Mouse (Mus musculus): ENCODE measurements around the gene Myo18a. TPM values are rescaled to one million over a fixed set of nuclear protein-coding genes. Genes with fewer than 3 reads are reported as not detected.

Myo18a gene
- polyA plus RNA-seq, 1 experiment from 2014 or later, result 32.4 TPM

DNA sequence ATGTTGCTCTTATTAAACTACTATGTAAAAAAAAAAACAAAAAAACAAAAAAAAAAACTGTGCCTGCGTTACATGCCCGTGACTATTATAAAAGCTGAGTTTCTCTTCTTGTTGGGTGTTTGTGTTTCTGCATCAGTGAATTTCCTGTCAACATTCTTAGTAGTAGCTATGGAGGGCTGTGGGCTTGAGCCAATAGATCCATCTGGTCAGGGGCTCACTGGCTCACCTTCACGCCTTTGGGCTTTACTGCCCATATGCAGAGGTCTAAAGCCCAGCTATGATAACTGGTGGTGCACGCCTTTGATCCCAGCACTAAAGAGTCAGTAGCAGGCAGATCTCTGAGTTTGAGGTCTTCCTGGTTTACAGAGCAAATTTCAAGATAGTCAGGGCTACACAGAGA lies 6.5 kb downstream of the Myo18a start:
- no peak for ATAC-seq (ENCODE audit: low FRiP score, low TSS enrichment)
- peaks cover 43% of the 10 kb centered on the region for H3K4me1 ChIP-seq (ENCODE audit: insufficient read depth, low read length)
- H3K9ac ChIP-seq (replicated peaks; ENCODE audit: low read length), result no peak overlapping the region
- H3K9me3 ChIP-seq (ENCODE audit: low read length), result no peaks in the 10 kb centered on the region
- no peak overlapping the region for H3K27ac ChIP-seq (ENCODE audit: low read length)
- H3K4me2 ChIP-seq (replicated peaks; ENCODE audit: low read depth, low read length), result no peak overlapping the region
- H3K27me3 ChIP-seq (ENCODE audit: insufficient read depth, low read length), result no peaks in the 10 kb centered on the region
- 70% methylated on average over 4 of the region's 4 CpGs for WGBS
- H3K4me3 ChIP-seq (ENCODE audit: low read length), result no peak overlapping the region
- no peaks in the 10 kb centered on the region for H3K36me3 ChIP-seq (ENCODE audit: insufficient read depth, low read length)

DNA sequence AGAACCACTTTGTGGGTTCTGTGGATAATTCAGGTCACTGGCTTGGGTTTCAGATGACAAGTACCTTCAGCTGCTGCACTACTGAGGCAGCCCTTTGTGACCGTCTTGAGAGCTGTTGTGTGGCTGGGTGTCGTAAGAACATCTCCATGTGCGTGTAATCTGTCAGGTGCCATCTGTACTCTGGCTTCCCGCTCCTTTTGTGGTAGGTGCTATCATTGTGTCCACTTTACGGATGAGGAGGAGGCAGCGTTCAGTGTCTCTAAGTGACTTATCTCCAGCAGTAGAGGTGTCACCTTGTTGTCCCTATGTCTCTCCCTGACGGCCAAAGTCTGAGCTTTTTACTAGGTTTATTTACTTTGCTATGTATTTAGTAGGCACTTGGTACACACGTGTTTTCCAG lies 7.3 kb downstream of the Myo18a start:
- H3K9ac ChIP-seq (replicated peaks; ENCODE audit: low read length), result no peak overlapping the region
- no peak overlapping the region for H3K27ac ChIP-seq (ENCODE audit: low read length)
- no peaks in the 10 kb centered on the region for H3K36me3 ChIP-seq (ENCODE audit: insufficient read depth, low read length)
- H3K4me3 ChIP-seq (ENCODE audit: low read length), result no peak overlapping the region
- ATAC-seq (ENCODE audit: low FRiP score, low TSS enrichment), result no peak
- H3K4me2 ChIP-seq (replicated peaks; ENCODE audit: low read depth, low read length), result no peak overlapping the region
- no peaks in the 10 kb centered on the region for H3K27me3 ChIP-seq (ENCODE audit: insufficient read depth, low read length)
- H3K9me3 ChIP-seq (ENCODE audit: low read length), result no peaks in the 10 kb centered on the region
- WGBS, result 72% methylated on average over 8 of the region's 8 CpGs
- H3K4me1 ChIP-seq (ENCODE audit: insufficient read depth, low read length), result peaks cover 34% of the 10 kb centered on the region

DNA sequence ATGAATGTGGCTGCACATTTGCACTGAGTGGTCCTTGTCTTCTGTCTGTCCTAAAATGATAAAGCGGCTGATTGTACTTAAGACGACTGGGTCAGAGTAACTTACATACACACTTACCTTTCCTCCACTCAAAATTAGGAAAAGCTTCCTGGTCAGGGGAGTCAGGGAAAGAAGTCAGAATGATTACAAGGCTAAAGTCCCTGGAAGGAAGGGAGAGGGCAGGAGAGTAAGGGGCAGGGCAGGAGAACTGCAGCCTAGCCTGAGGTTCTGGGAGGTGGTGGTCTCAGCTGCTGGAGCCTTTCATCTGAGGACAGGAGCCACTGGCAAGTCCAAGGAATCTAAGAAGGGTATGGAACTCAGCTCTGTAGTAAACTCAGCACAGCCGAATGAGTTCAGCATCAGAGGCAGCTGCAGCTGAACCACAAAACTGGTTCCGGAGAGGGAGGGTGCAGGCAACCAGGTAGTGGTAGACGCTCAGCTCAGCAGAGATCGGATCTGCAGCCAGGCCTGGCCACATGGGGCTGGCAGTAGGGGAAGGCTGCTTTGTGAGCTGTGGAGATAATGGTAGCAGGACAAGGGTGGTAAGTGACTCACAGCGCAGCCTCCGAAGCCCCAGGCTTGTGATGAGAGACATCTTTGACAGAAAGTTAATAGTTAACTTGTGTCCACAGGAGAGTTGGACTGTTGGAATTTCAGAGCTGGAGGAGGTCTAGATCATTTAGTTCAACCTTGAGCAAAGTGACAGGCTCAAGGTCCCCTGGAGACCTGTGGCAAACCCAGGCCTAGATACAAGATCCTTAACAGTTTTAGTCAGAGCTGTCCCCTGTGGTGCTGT lies 9.1 kb downstream of the Myo18a start:
- Histone ChIP-seq H3K4me1 (ENCODE audit: insufficient read depth, low read length) (peaks cover 23% of the 10 kb centered on the region), H3K27ac (ENCODE audit: low read length) (peak overlapping the region; percentile 92), H3K27me3 (ENCODE audit: insufficient read depth, low read length) (no peaks in the 10 kb centered on the region), H3K9me3 (ENCODE audit: low read length) (no peaks in the 10 kb centered on the region), H3K4me2 (replicated peaks; ENCODE audit: low read depth, low read length) (0 out of 2 replicates have a peak overlapping the region, but pooled peaks have one; percentile 7), H3K9ac (replicated peaks; ENCODE audit: low read length) (peak overlapping the region; percentile 33), H3K36me3 (ENCODE audit: insufficient read depth, low read length) (no peaks in the 10 kb centered on the region), H3K4me3 (ENCODE audit: low read length) (no peak overlapping the region)
- peak; percentile 89 for ATAC-seq (ENCODE audit: low FRiP score, low TSS enrichment)
- WGBS, result 58% methylated on average over 8 of the region's 8 CpGs

DNA sequence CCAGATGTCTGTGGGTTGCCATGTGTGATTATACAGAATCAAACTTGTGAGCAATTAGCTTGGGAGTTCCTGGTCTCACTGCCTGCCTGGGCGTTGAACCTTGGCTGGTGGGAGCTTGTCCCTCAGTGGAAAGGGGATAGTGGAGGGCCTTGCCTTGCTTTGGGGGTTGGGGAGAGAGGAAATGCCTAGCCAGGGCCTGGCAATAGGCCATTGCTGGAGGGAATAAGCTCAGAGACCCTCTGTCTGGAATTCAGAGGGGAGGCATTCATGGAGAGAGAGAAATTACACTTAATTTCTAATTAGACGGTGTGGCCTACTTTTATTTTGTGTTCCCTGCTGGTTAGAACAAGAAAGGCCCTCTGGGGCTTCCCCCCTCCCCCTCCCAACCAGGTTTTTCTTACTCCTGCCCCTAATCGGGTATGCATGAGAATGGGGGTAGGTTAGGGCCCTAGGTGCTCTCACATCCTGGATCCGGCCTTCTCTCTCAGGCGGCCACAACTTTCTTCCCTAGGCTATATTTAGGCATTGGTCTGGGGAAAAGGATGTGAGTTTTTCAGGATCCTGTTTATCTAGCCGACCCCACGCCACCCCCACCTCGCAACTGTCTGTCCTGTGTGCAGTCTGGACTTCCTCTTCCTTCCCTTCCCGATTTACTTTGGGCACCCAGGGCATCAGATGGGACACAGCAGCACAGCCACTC lies 12.8 kb downstream of the Myo18a start:
- Histone ChIP-seq H3K27me3 (ENCODE audit: insufficient read depth, low read length) (no peaks in the 10 kb centered on the region), H3K4me2 (replicated peaks; ENCODE audit: low read depth, low read length) (no peak overlapping the region), H3K9ac (replicated peaks; ENCODE audit: low read length) (0 out of 2 replicates have a peak overlapping the region, but pooled peaks have one; percentile 41), H3K36me3 (ENCODE audit: insufficient read depth, low read length) (peaks cover 11% of the 10 kb centered on the region), H3K27ac (ENCODE audit: low read length) (peak overlapping the region; percentile 84), H3K4me1 (ENCODE audit: insufficient read depth, low read length) (peaks cover 16% of the 10 kb centered on the region), H3K9me3 (ENCODE audit: low read length) (no peaks in the 10 kb centered on the region), H3K4me3 (ENCODE audit: low read length) (no peak overlapping the region)
- ATAC-seq (ENCODE audit: low FRiP score, low TSS enrichment), result no peak
- WGBS, result 42% methylated on average over 9 of the region's 9 CpGs

DNA sequence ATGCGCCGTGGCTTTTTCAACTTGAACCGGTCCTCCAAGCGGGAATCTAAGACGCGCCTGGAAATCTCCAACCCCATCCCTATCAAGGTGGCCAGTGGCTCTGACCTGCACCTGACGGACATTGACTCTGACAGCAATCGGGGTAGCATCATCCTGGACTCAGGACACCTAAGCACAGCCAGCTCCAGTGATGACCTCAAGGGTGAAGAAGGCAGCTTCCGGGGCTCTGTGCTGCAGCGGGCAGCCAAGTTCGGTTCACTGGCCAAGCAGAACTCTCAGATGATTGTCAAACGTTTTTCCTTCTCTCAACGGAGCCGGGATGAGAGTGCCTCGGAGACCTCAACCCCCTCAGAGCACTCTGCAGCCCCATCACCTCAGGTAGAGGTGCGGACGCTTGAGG lies 14.4 kb downstream of the Myo18a start:
- Histone ChIP-seq H3K36me3 (ENCODE audit: insufficient read depth, low read length) (peaks cover 11% of the 10 kb centered on the region), H3K9ac (replicated peaks; ENCODE audit: low read length) (no peak overlapping the region), H3K9me3 (ENCODE audit: low read length) (no peaks in the 10 kb centered on the region), H3K4me2 (replicated peaks; ENCODE audit: low read depth, low read length) (no peak overlapping the region), H3K4me3 (ENCODE audit: low read length) (no peak overlapping the region), H3K4me1 (ENCODE audit: insufficient read depth, low read length) (peaks cover 11% of the 10 kb centered on the region), H3K27me3 (ENCODE audit: insufficient read depth, low read length) (no peaks in the 10 kb centered on the region), H3K27ac (ENCODE audit: low read length) (no peak overlapping the region)
- no peak for ATAC-seq (ENCODE audit: low FRiP score, low TSS enrichment)
- WGBS, result 78% methylated on average over 17 of the region's 17 CpGs

DNA sequence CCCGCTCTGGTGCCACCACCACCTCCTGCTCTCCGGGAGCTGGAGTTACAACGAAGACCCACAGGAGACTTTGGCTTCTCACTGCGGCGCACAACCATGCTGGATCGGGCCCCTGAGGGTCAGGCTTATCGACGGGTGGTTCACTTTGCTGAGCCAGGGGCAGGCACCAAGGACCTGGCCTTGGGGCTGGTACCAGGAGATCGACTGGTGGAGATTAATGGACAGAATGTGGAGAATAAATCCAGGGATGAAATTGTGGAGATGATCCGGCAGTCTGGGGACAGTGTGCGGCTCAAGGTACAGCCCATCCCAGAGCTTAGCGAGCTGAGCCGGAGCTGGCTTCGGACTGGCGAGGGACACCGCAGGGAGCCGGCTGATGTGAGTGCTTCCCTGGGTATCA lies 14.9 kb downstream of the Myo18a start:
- Histone ChIP-seq H3K27ac (ENCODE audit: low read length) (no peak overlapping the region), H3K36me3 (ENCODE audit: insufficient read depth, low read length) (peaks cover 11% of the 10 kb centered on the region), H3K9ac (replicated peaks; ENCODE audit: low read length) (no peak overlapping the region), H3K4me2 (replicated peaks; ENCODE audit: low read depth, low read length) (no peak overlapping the region), H3K4me3 (ENCODE audit: low read length) (no peak overlapping the region), H3K9me3 (ENCODE audit: low read length) (no peaks in the 10 kb centered on the region), H3K4me1 (ENCODE audit: insufficient read depth, low read length) (peaks cover 11% of the 10 kb centered on the region), H3K27me3 (ENCODE audit: insufficient read depth, low read length) (no peaks in the 10 kb centered on the region)
- WGBS, result 93% methylated on average over 17 of the region's 17 CpGs
- ATAC-seq (ENCODE audit: low FRiP score, low TSS enrichment), result no peak

DNA sequence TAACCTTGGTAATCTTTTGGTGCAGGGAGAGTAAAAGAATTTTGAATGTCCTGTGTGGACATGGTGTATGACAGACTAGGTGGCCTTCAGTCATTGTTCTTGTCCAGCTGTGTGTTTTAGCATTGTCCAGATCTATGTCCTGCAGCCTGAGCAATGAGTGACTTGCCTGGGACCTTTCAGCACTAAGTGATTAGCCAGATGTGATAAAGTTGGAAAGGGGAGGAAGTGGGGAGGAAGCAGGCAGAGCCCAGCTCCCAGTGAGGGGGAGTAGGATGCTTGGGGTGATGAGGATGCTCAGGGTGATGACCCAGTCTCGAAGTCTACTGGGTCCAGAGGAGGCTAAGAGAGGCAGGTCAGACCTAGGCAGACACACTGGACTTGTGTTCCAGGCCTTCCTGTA lies 16.2 kb downstream of the Myo18a start:
- no peaks in the 10 kb centered on the region for H3K27me3 ChIP-seq (ENCODE audit: insufficient read depth, low read length)
- no peak overlapping the region for H3K9ac ChIP-seq (replicated peaks; ENCODE audit: low read length)
- peaks cover 11% of the 10 kb centered on the region for H3K36me3 ChIP-seq (ENCODE audit: insufficient read depth, low read length)
- H3K4me2 ChIP-seq (replicated peaks; ENCODE audit: low read depth, low read length), result no peak overlapping the region
- 14% methylated on average over 1 of the region's 1 CpGs for WGBS
- no peak for ATAC-seq (ENCODE audit: low FRiP score, low TSS enrichment)
- H3K27ac ChIP-seq (ENCODE audit: low read length), result 0 out of 2 replicates have a peak overlapping the region, but pooled peaks have one; percentile 10
- H3K4me1 ChIP-seq (ENCODE audit: insufficient read depth, low read length), result peaks cover 23% of the 10 kb centered on the region
- H3K9me3 ChIP-seq (ENCODE audit: low read length), result no peaks in the 10 kb centered on the region
- H3K4me3 ChIP-seq (ENCODE audit: low read length), result no peak overlapping the region

DNA sequence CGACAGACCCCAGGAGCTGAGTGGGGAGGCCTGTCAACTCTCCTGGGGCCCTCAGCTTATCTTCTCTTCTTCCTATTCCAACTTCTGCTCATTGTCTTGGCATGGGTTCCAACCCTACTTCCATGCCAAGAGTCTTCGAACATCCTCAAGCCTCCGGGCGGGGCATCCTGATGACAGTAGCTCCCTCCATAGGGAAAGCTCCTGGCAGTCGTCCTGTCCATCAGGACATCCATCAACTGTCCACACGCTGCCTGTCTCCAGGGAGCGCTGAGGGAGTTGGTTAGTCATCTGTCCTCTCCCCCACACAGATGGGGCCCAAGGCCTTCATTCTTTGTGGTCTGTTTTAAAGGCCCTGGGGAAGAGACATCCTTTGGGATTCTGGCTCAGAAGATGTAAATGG lies 18.0 kb downstream of the Myo18a start:
- WGBS, result 68% methylated on average over 7 of the region's 7 CpGs
- no peak for ATAC-seq (ENCODE audit: low FRiP score, low TSS enrichment)
- Histone ChIP-seq H3K9ac (replicated peaks; ENCODE audit: low read length) (no peak overlapping the region), H3K36me3 (ENCODE audit: insufficient read depth, low read length) (peaks cover 11% of the 10 kb centered on the region), H3K9me3 (ENCODE audit: low read length) (no peaks in the 10 kb centered on the region), H3K27me3 (ENCODE audit: insufficient read depth, low read length) (no peaks in the 10 kb centered on the region), H3K27ac (ENCODE audit: low read length) (no peak overlapping the region), H3K4me2 (replicated peaks; ENCODE audit: low read depth, low read length) (no peak overlapping the region), H3K4me3 (ENCODE audit: low read length) (no peak overlapping the region), H3K4me1 (ENCODE audit: insufficient read depth, low read length) (peaks cover 34% of the 10 kb centered on the region)

DNA sequence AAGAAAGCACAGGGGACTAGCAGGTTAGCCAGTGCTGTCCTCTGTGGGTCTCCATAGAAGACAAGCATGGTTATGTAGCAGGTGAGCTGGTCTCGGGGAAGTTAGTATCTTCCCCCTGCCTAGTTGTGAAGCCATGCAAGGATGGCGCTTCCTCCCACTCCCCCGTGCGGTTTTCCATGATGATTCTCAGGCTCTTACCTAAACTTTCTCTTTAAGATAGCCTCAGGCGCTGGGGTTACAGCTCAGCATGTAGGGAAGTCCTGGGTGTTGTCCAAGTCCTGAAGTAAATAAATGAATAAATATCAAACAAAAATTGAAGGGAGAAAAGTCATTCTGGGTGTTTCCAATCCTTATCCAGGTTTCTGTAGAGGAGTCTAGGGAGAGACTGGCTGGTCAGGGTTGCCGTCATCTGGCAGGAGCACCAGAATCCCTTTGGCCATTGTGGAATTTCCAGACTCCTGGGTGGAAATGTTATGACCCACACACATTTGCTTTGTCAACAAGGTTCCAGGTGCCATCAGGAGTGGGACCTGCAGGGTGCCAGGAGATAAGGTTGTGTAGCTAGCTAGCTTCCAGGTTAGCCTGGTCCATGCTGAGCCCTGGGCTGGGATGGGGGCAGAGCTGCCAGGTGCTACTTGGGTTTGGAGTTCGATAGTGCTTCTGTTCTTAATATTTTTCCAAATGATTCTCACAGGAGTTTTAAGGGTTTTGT lies 19.2 kb downstream of the Myo18a start:
- H3K36me3 ChIP-seq (ENCODE audit: insufficient read depth, low read length), result peaks cover 9% of the 10 kb centered on the region
- no peaks in the 10 kb centered on the region for H3K9me3 ChIP-seq (ENCODE audit: low read length)
- H3K4me3 ChIP-seq (ENCODE audit: low read length), result no peak overlapping the region
- H3K27ac ChIP-seq (ENCODE audit: low read length), result no peak overlapping the region
- no peak overlapping the region for H3K9ac ChIP-seq (replicated peaks; ENCODE audit: low read length)
- peaks cover 40% of the 10 kb centered on the region for H3K4me1 ChIP-seq (ENCODE audit: insufficient read depth, low read length)
- H3K4me2 ChIP-seq (replicated peaks; ENCODE audit: low read depth, low read length), result no peak overlapping the region
- no peak for ATAC-seq (ENCODE audit: low FRiP score, low TSS enrichment)
- no peaks in the 10 kb centered on the region for H3K27me3 ChIP-seq (ENCODE audit: insufficient read depth, low read length)
- 79% methylated on average over 7 of the region's 7 CpGs for WGBS

All from kidney, embryonic 16.5 days (tissue).